Mouse (Mus musculus) brain, embryonic 14.5 days (tissue): ENCODE results near the gene Rnf187.

Source experiments
- CTCF ChIP-seq: fragments of 200-500 bp; IDR thresholded peaks from 2 replicates; pipeline ENCODE4 v1.5.1; 2012; ENCODE audit warnings: inconsistent platforms, mild to moderate bottlenecking, moderate library complexity, borderline replicate concordance; ENCODE audit not compliant: insufficient read depth, insufficient read length; ENCODE audit errors: extremely low read depth
- POLR2A ChIP-seq: fragments of 200-500 bp; IDR thresholded peaks from 2 replicates; pipeline ENCODE4 v1.6.1; 2012; ENCODE audit warnings: mild to moderate bottlenecking, inconsistent platforms, borderline replicate concordance; ENCODE audit not compliant: poor library complexity, insufficient read depth, insufficient read length, severe bottlenecking; ENCODE audit errors: extremely low read depth

DNA sequence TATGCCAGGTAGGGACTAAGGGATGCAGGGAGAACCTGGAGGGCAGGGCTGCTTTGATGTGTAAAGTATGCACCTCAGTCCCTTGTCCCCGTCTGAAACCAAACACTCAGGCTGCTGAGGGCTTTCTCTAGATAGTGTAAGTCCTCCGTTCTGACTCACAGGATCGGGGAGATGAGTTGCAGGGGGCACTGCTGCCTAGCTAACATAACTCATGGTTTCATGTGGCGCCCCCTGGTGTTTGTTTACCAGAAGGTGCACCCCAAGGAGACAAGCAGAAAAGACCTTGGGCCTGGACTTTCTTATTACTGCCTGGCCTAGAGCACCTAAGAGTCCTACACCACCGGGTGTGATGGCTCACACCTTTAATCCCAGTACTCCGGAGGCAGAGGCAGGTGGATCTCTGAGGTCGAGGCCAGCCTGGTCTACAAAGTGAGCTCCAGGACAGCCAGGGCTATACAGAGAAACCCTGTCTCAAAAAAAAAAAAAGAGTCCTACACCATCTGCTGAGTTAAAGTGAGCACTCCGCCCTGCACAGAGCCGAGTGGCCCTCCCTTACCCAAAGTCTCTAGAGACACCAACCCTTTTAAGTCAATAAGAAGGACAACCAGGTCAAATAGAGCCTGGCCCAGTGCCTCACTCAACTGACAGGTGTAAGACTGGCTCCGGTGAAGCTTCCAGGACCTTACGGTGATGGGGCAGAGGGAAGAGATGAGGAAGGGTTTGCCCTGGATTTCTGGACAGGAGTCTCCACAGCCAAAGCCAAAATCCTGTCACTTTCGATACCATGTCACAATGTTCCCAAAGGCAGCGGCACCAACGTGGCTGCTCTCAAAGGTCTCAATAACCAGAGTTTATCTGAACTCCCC, 21.6 kb downstream of the Rnf187 start:
- TF ChIP-seq CTCF (peak; percentile 55; the same call in 1 of the 2 replicates), POLR2A (no peak)
